Mouse (Mus musculus) megakaryocyte progenitor cell, adult 5-6 weeks (primary cell): Measurements from ENCODE around the gene Gjc2. TPM values are rescaled to one million over a fixed set of nuclear protein-coding genes. Genes with fewer than 3 reads are reported as not detected.
A peak's percentile ranks its signal among the peaks of the same experiment; 100 is the strongest.
"Not testable (repeated sequence)": the region's sequence is repeated elsewhere in the genome, so short reads cannot be mapped to it uniquely, and the experiment has no call there.

Source experiments
- ATAC-seq: replicated peaks from 2 replicates; pipeline ENCODE4 v1.8.0; 2016; ENCODE audit warnings: mild to moderate bottlenecking, moderate TSS enrichment, inconsistent platforms; ENCODE audit not compliant: poor library complexity
- total RNA-seq, 2 experiments: library from RNA; stranded (forward) in 1 of 2; stranded (reverse) in 1 of 2; fragments of 157-497, 149-512 nt in 1 of 2; fragments of 200-1000 nt in 1 of 2; gene quantifications; 2 replicates each; pipeline versions ENCODE4 v1.2.3 to v1.2.4; 2015 to 2017

The Gjc2 gene
- total RNA-seq (2015), result not detected in 2 replicates
- total RNA-seq (2017), result not detected in 2 replicates

DNA sequence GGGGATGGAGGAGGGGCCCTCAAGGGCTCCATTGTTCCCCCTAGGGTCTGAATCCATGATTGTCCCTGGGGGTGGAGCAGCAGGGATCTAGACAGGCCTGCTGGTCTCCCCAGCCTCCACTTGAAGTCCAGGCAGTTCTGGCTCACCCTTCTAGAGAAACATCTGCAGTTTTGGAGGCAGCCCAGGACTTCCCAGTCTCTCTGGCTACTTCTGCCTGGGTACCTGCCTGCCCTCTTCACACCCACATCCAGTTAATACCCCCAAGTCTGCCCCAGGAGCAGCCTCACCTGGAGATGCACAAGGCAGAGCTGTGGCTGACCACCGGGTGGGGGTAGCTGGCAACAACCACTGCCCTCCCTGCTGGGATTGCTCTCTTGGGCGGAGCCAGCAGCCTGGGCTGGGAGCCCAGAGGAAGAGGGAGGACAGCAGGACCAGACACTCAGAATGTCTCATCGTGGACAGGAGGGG, at the start of gene Gjc2:
Gene Gjc2 (minus strand): TSS at position 350 of the 468 bp plus-strand sequence.
- ATAC-seq, result no peak

- no peak for ATAC-seq
Observed at GRCm38 (mm10) chr11:59232797-59233196, 49.8 kb upstream of the Gjc2 start.

DNA sequence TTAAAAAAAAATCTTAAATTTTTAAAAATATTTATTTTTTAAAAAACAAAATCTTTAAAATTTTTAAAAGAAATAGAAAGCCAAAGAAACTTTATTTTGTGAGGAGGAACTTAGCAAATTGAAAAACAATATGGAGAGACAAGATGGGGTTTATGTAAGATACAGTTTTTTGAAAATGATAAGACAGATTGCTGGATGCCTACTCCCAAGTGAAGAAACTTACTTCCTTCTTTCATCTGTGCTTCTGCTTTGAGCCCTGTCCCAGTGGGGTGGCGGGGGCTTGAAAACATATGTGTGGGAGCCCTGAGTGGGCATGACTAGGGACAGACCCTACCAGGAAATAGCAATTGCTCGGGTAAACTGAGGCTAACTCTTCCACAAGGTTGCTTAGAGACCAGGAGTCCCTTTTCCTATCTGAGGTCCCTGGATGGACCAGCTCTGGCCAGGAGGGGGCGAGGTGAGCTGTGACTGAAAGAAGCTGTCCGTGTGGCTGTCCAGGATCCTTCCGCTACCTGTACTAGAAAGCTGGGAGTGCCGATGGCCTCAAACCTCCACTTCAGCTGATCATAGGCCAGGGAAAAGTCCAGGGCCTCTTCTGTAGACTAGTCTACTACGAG, 47.2 kb upstream of the Gjc2 start:
- peak; percentile 46 for ATAC-seq

DNA sequence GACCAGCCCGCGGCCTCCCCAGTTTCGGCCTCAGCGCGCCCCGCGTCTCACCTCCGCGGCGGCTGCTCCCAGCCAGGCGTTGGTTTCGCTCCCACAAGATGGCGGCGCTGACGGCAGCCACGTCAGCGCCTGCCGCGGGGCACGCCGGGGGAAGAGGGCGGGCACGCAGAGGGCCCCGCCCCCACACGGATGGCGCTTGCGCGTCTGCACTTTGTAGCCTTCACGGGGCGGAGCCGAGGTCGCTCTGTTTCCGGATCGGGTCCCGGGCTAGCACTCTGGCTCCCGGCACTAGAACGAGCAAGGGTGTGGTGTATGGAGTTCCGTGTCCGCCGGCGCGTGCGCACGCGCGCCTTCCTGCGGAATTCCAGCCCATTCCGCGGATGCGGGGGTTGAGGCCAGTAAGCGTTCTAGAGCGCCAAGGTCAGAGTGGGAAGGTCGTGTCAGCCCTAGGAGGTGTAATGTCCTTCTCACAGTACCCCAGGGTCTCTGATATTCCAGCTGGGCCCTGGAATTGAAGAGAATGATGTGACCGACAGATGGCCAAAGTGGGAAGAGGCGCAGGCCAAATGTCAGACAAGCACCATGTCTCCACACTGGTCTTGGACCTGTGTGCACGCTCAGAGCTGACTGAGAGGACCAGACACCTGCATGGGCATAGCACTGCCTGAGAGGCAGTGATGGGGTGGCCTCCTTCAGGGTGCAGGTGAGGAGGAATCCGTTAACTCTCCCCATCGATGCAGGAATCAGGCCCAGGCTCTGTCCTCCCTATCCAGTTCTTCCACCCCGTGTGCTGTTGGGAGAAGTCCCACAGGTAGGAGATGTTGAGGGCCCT, 45.3 kb upstream of the Gjc2 start, which contains the start of gene Arf1:
Gene Arf1 (minus strand): TSS at position 149 of the 832 bp plus-strand sequence.
- ATAC-seq, result peak; percentile 85

DNA sequence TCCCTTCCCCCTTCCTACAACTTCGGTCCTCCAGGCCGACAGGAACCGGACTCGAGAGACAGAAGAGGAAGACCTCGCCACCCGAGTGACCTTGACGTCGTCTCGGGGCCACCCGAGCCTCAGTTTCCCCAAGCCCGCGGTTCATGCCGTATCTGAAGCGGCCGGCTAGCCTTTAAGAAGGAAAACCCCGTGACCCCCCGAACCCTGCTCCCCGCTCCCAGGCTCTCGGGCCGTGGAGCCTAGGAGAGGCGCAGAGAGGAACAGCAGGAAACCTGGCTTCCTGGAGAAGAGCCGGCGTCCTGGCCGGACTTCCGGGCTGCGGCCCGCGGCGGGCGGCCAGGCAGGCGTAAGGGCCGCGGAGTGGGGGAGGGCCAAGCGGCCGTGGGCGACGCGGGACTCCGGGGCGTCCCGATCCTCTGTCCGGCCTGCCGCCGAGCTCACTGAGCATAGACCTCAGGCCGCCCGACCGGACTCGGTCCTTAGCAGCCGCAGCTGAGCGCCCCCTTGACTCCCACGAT, 44.6 kb upstream of the Gjc2 start:
- peak; percentile 10 for ATAC-seq

DNA sequence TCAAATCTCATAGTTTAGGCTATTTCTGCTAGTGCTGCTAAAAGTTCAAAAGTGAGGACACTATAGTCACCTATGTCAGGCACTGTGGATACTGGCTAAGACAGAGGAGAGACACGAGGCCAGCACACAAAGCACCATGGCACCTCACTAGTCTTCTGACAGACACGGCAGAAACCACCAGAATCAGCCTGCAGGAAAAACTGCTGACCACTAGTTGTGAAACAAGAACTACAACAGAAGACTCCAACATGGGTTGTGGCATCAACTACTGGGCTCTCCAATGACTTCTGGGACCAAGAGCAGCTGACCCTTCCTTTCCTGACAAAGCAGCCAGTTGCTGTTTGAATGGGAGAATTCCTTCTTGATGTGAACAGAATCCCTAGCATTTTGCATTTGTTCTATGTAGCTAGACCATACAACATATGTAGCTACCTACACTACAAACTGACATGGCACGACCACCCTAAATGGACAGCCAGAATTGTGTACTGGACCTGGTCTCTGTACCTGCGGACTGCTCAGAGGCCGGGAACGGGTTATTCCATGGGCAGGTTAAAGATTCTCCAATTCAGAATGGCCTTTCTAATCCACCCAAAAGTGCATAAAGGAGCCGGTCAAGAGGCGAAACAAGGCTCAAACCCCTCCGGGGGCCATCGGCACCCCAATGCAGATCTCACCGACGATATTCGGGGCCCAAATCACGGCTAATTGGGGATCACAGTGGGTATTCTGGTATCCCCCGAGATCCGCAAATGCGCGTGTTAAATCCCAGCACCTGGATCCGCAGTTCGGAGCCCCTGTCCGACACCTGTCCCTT, 44.0 kb upstream of the Gjc2 start:
- ATAC-seq, result peak; percentile 18; the same call in 1 of the 2 replicates

DNA sequence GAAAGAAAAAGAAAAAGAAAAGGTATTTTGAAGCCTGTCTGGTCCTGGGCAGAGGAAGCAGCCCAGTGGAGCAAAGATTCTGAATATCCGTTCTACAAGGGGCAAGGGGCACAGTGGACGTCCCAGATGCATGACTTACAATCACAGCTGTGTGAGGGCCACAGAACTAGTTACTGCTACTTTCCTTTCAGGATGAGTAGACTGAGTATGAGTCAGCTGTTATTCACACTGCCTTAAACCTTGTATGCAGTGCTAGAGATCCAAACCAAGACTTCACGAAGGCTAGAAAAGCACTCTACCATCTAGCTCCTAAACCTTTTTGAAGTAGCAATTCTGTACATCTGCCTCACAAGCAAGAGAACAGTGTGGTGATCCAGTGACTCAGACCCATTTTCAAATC, 43.2 kb upstream of the Gjc2 start:
- ATAC-seq, result no peak

DNA sequence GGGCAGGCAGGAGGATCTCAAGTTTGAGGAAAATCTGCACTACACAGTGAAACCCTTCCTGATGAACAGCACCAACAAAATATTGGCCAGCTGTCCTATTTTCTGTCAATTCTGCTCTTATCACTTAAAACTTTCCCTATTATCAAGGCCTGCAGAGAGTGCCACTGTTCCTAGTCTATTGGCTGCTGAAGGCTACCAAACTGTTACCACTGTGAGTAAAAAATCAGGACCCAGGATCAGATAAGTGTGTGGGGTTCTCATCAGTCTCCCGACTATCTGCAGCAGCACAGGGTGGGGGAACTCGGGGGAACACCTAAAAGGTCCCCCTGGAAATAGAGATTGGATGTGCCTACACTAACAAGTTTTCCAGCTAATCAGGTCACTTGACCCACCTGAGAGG, 42.2 kb upstream of the Gjc2 start:
- ATAC-seq, result peak; percentile 10; the same call in 1 of the 2 replicates

- no peak for ATAC-seq
Observed at GRCm38 (mm10) chr11:59224470-59224869, 41.5 kb upstream of the Gjc2 start.

DNA sequence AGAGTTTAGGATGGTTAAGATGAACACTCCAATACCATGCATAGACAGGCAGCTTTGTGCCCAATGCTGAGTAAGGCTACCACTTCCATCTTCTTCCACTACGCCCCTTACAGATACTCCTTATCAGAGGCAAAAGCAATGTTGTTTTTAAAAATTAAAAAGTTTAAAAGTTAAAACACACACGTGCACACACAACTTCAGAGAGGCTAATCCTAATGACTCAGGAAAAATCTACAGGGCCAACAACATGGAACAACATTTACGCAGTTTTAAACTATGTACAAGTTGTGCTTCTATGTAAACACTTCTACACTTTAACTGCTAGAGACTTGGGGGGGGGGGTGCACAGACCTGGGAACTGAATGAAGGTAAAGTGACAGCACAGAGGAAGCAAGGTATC, 41.0 kb upstream of the Gjc2 start:
- no peak for ATAC-seq

DNA sequence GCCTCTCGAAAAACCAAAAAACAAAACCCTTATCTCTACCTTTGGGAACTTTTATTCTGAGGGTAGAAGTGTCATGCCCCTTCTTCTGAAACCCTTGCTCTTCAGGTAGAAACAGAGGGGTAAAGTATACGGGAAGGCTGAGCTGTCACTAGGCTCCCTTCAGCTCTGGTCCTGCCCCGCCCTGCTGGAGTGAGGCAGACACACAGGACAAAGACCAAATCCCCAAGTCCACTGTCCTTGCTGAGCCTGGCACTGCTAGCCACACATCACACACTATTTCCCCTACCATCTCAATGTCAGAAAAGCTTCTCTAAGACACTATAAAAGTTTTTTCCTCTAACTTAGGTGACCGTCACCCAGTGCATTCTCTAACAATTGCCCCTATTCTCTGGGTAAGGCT, 39.3 kb upstream of the Gjc2 start:
- no peak for ATAC-seq

- ATAC-seq, result peak; percentile 35; the same call in 1 of the 2 replicates
Observed at GRCm38 (mm10) chr11:59221604-59222003, 38.6 kb upstream of the Gjc2 start.

GRCm38 (mm10) chr11:59219064-59219463, 36.1 kb upstream of the Gjc2 start:
- ATAC-seq, result peak; percentile 63

GRCm38 (mm10) chr11:59218389-59218998, 35.5 kb upstream of the Gjc2 start:
- ATAC-seq, result no peak

- peak; percentile 36; the same call in 1 of the 2 replicates for ATAC-seq
Observed at GRCm38 (mm10) chr11:59216955-59217354, 33.9 kb upstream of the Gjc2 start.

DNA sequence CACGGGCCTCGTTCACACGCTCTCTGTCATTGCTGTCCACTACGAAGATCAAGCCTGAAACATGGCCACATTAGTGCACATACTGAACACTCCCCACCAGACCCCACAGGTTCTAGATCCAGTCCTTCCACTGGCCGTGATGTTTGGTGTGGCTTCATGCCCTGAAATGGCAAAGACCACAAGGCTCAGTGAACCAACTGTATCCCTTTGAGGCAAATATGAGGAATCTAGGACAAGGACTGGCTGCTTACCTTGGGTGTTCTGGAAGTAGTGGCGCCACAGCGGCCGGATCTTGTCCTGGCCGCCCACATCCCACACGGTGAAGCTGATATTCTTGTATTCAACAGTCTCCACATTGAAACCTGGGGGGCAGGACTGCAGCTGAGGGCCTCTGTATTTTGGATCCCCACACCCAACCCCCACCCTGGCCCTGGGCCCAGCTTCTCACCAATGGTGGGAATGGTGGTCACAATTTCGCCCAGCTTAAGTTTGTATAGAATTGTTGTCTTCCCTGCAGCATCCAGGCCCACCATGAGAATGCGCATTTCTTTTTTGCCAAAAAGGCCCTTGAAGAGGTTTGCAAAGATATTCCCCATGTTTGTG, 30.0 kb upstream of the Gjc2 start:
- ATAC-seq, result no peak

DNA sequence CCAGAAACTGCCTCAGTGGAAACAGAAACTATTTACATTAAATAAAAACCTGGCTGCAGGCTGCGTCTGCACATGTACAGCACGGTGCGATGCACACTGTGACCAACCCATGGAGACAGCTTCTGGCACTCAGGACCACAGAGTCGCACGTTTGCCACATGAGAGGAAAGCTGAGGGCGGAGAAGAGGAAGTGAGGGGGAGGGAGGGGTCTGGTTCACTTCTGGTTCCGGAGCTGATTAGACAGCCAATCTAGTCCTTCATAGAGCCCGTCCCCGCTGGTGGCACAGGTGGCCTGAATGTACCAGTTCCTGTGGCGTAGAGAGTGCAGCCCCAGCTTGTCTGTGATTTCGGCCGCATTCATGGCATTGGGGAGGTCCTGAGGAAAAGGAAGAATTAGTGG, 29.3 kb upstream of the Gjc2 start:
- ATAC-seq, result peak; percentile 49

DNA sequence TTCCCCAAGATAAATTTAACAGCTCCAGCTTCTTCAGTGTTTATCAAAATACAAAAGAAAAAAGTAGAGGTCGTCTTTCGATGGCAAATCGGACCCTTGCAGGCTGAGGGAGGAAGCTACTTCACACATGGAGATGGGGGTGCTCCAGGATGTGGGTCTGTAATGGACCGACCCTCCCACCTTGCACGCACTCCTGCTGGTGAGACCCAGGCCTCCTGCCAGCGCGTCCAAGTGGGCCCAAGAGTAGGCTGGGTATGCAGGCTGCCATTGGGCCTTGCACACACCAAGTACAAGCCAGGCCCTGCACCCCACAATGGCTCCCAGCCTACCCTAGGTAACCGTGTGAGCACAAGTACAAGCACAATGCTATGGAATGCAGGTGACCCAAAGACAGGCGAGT, 28.5 kb upstream of the Gjc2 start:
- ATAC-seq, result not testable (repeated sequence)

GRCm38 (mm10) chr11:59210020-59210419, 27.0 kb upstream of the Gjc2 start:
- ATAC-seq, result no peak

GRCm38 (mm10) chr11:59209580-59209979, 26.6 kb upstream of the Gjc2 start:
- ATAC-seq, result no peak
